Mouse (Mus musculus) limb, embryonic 13.5 days (tissue): Measurements from ENCODE around the gene Tdrd6. TPM values are rescaled to one million over a fixed set of nuclear protein-coding genes. Genes with fewer than 3 reads are reported as not detected.
A peak's percentile ranks its signal among the peaks of the same experiment; 100 is the strongest.

Experiments
- ATAC-seq: fragments of 200-750 bp; cut with Nextera tagmentation; 2 replicates; pipeline ENCODE4 v1.8.0; 2017; ENCODE audit warnings: low read depth, moderate number of reproducible peaks, moderate TSS enrichment; ENCODE audit not compliant: low FRiP score
- H3K27ac ChIP-seq: fragments of 300-500 bp; sonication (generic); 2 replicates; pipeline ENCODE4 v1.5.1; 2015; ENCODE audit warnings: inconsistent platforms, mild to moderate bottlenecking, moderate library complexity
- H3K27me3 ChIP-seq: fragments of 300-500 bp; sonication (generic); 2 replicates; pipeline ENCODE4 v1.6.1; 2015; ENCODE audit warnings: mild to moderate bottlenecking, inconsistent platforms
- H3K36me3 ChIP-seq: fragments of 300-500 bp; sonication (generic); 2 replicates; pipeline ENCODE4 v1.6.1; 2015; ENCODE audit warnings: inconsistent platforms, mild to moderate bottlenecking, moderate library complexity
- H3K4me1 ChIP-seq: fragments of 300-500 bp; sonication (generic); 2 replicates; pipeline ENCODE4 v1.6.1; 2015; ENCODE audit warnings: inconsistent platforms
- H3K4me2 ChIP-seq: fragments of 300-500 bp; sonication (generic); replicated peaks from 2 replicates; pipeline ENCODE4 v1.6.1; 2015; ENCODE audit warnings: inconsistent platforms, mild to moderate bottlenecking, moderate library complexity
- H3K4me3 ChIP-seq: fragments of 300-500 bp; sonication (generic); 2 replicates; pipeline ENCODE4 v1.5.1; 2015; ENCODE audit warnings: moderate library complexity, mild to moderate bottlenecking, inconsistent platforms
- H3K9ac ChIP-seq: fragments of 300-500 bp; sonication (generic); 2 replicates; pipeline ENCODE4 v1.6.1; 2015; ENCODE audit warnings: mild to moderate bottlenecking, inconsistent platforms
- H3K9me3 ChIP-seq: fragments of 300-500 bp; sonication (generic); 2 replicates; pipeline ENCODE4 v1.6.1; 2016; ENCODE audit warnings: inconsistent platforms
- WGBS: fragments of 180-500 bp; shearing (Covaris S2); methylation state at CpG from one replicate; pipeline ENCODE4 v1.1.7; 2015; 5-methylcytosine and 5-hydroxymethylcytosine counted together
- polyA plus RNA-seq: library from polyadenylated mRNA; unstranded; fragments of >200 nt; fragmentation: Nextera tagmentation; extraction: Ambion mirVana; gene quantifications from 2 replicates; pipeline ENCODE4 v1.2.1, GENCODE M21; 2015

The Tdrd6 gene
- polyA plus RNA-seq: 0.03 TPM in 1 of 2 replicates, not detected in the other

- Histone ChIP-seq H3K27me3 (peaks cover 54% of the 10 kb centered on the region), H3K9me3 (peaks cover 3% of the 10 kb centered on the region; the same call in 1 of the 2 replicates), H3K9ac (peak within 1 kb of the TSS; percentile 60), H3K4me3 (peak within 1 kb of the TSS; percentile 48), H3K36me3 (no peaks in the 10 kb centered on the region), H3K4me2 (peak within 1 kb of the TSS; percentile 88), H3K27ac (no peak within 1 kb of the TSS), H3K4me1 (peaks cover 16% of the 10 kb centered on the region)
- ATAC-seq: peak; percentile 54
- 4% methylated on average over 83 of the region's 83 CpGs for WGBS
Observed at GRCm38 (mm10) chr17:43629496-43630426, at the start of gene Tdrd6. Gene Tdrd6, minus strand, starts transcription at chr17:43630299.

- peaks cover 21% of the 10 kb centered on the region for H3K36me3 ChIP-seq
- 60% methylated on average over 1 of the region's 1 CpGs for WGBS
- H3K27ac ChIP-seq: no peak overlapping the region
- H3K9ac ChIP-seq: no peak overlapping the region
- no peak overlapping the region for H3K4me3 ChIP-seq
- no peak overlapping the region for H3K4me2 ChIP-seq
- no peaks in the 10 kb centered on the region for H3K27me3 ChIP-seq
- no peak for ATAC-seq
- no peaks in the 10 kb centered on the region for H3K4me1 ChIP-seq
- H3K9me3 ChIP-seq: no peaks in the 10 kb centered on the region
Observed at GRCm38 (mm10) chr17:43677317-43677716, 47.2 kb upstream of the Tdrd6 start.

GRCm38 (mm10) chr17:43676241-43676640 is 46.1 kb upstream of the Tdrd6 start:
- H3K4me2 ChIP-seq: no peak overlapping the region
- H3K36me3 ChIP-seq: peaks cover 17% of the 10 kb centered on the region
- no peaks in the 10 kb centered on the region for H3K4me1 ChIP-seq
- H3K9me3 ChIP-seq: no peaks in the 10 kb centered on the region
- H3K27me3 ChIP-seq: no peaks in the 10 kb centered on the region
- WGBS: 83% methylated on average over 1 of the region's 1 CpGs
- H3K9ac ChIP-seq: no peak overlapping the region
- no peak for ATAC-seq
- no peak overlapping the region for H3K4me3 ChIP-seq
- H3K27ac ChIP-seq: no peak overlapping the region

- no peak for ATAC-seq
- no peak overlapping the region for H3K4me3 ChIP-seq
- no peaks in the 10 kb centered on the region for H3K4me1 ChIP-seq
- no peaks in the 10 kb centered on the region for H3K27me3 ChIP-seq
- H3K9me3 ChIP-seq: no peaks in the 10 kb centered on the region
- no peak overlapping the region for H3K9ac ChIP-seq
- 88% methylated on average over 1 of the region's 1 CpGs for WGBS
- peaks cover 8% of the 10 kb centered on the region; the same call in 1 of the 2 replicates for H3K36me3 ChIP-seq
- no peak overlapping the region for H3K27ac ChIP-seq
- H3K4me2 ChIP-seq: no peak overlapping the region
Observed at GRCm38 (mm10) chr17:43675228-43675627, 45.1 kb upstream of the Tdrd6 start.

- Histone ChIP-seq H3K27ac (no peak overlapping the region), H3K9me3 (no peaks in the 10 kb centered on the region), H3K27me3 (no peaks in the 10 kb centered on the region), H3K4me2 (no peak overlapping the region), H3K9ac (no peak overlapping the region), H3K36me3 (0 out of 2 replicates have a peak, but pooled peaks cover under 1% of the 10 kb centered on the region), H3K4me1 (peaks cover 16% of the 10 kb centered on the region), H3K4me3 (no peak overlapping the region)
- no peak for ATAC-seq
- WGBS: 85% methylated on average over 4 of the region's 4 CpGs
Observed at GRCm38 (mm10) chr17:43671907-43672306, 41.8 kb upstream of the Tdrd6 start.

- peak overlapping the region; percentile 88 for H3K4me2 ChIP-seq
- ATAC-seq: no peak
- no peak overlapping the region for H3K27ac ChIP-seq
- peaks cover 31% of the 10 kb centered on the region for H3K4me1 ChIP-seq
- H3K9ac ChIP-seq: 0 out of 2 replicates have a peak overlapping the region, but pooled peaks have one; percentile 10
- WGBS: 78% methylated on average over 6 of the region's 6 CpGs
- H3K4me3 ChIP-seq: peak overlapping the region; percentile 92
- no peaks in the 10 kb centered on the region for H3K27me3 ChIP-seq
- H3K36me3 ChIP-seq: no peaks in the 10 kb centered on the region
- H3K9me3 ChIP-seq: no peaks in the 10 kb centered on the region
Observed at GRCm38 (mm10) chr17:43669145-43669695, 39.1 kb upstream of the Tdrd6 start.

- H3K4me1 ChIP-seq: peaks cover 31% of the 10 kb centered on the region
- ATAC-seq: 0 out of 2 replicates have a peak, but pooled peaks have one; percentile 9
- peak within 1 kb of the TSS; percentile 88 for H3K4me2 ChIP-seq
- H3K27ac ChIP-seq: peak within 1 kb of the TSS; percentile 55; the same call in 1 of the 2 replicates
- no peaks in the 10 kb centered on the region for H3K9me3 ChIP-seq
- 0% methylated on average over 17 of the region's 17 CpGs for WGBS
- H3K4me3 ChIP-seq: peak within 1 kb of the TSS; percentile 92
- H3K27me3 ChIP-seq: no peaks in the 10 kb centered on the region
- peak within 1 kb of the TSS; percentile 86 for H3K9ac ChIP-seq
- peaks cover 3% of the 10 kb centered on the region; the same call in 1 of the 2 replicates for H3K36me3 ChIP-seq
Observed at GRCm38 (mm10) chr17:43667290-43667843, 37.3 kb upstream of the Tdrd6 start, which contains the start of gene Cyp39a1. Gene Cyp39a1, plus strand, starts transcription at chr17:43667425.

GRCm38 (mm10) chr17:43666576-43667289 is 36.6 kb upstream of the Tdrd6 start, which contains the start of gene Slc25a27:
Gene Slc25a27, minus strand, starts transcription at chr17:43667214.
- peak within 1 kb of the TSS; percentile 55; the same call in 1 of the 2 replicates for H3K27ac ChIP-seq
- no peaks in the 10 kb centered on the region for H3K9me3 ChIP-seq
- peaks cover 31% of the 10 kb centered on the region for H3K4me1 ChIP-seq
- H3K4me3 ChIP-seq: peak within 1 kb of the TSS; percentile 92
- peak; percentile 98 for ATAC-seq
- 1% methylated on average over 41 of the region's 41 CpGs for WGBS
- peak within 1 kb of the TSS; percentile 86 for H3K9ac ChIP-seq
- no peaks in the 10 kb centered on the region for H3K27me3 ChIP-seq
- peak within 1 kb of the TSS; percentile 88 for H3K4me2 ChIP-seq
- peaks cover 3% of the 10 kb centered on the region; the same call in 1 of the 2 replicates for H3K36me3 ChIP-seq

GRCm38 (mm10) chr17:43651314-43652046 is 21.4 kb upstream of the Tdrd6 start:
- 65% methylated on average over 14 of the region's 14 CpGs for WGBS
- peaks cover 64% of the 10 kb centered on the region for H3K36me3 ChIP-seq

GRCm38 (mm10) chr17:43649641-43650436 is 19.7 kb upstream of the Tdrd6 start:
- H3K4me2 ChIP-seq: no peak overlapping the region
- 90% methylated on average over 10 of the region's 10 CpGs for WGBS
- peaks cover 73% of the 10 kb centered on the region for H3K36me3 ChIP-seq
- ATAC-seq: no peak
- H3K4me1 ChIP-seq: no peaks in the 10 kb centered on the region
- no peaks in the 10 kb centered on the region for H3K9me3 ChIP-seq
- no peak overlapping the region for H3K9ac ChIP-seq
- no peak overlapping the region for H3K4me3 ChIP-seq
- no peak overlapping the region for H3K27ac ChIP-seq
- H3K27me3 ChIP-seq: no peaks in the 10 kb centered on the region

More at GRCm38 (mm10) chr17:43651314-43652046, 21.4 kb upstream of the Tdrd6 start:
- no peaks in the 10 kb centered on the region for H3K4me1 ChIP-seq
- ATAC-seq: no peak
- no peak overlapping the region for H3K27ac ChIP-seq
- H3K4me2 ChIP-seq: no peak overlapping the region
- no peak overlapping the region for H3K9ac ChIP-seq
- H3K27me3 ChIP-seq: no peaks in the 10 kb centered on the region
- H3K4me3 ChIP-seq: no peak overlapping the region
- no peaks in the 10 kb centered on the region for H3K9me3 ChIP-seq
